Mouse (Mus musculus) hematopoietic stem cell, adult 5-6 weeks (primary cell): ENCODE data around the gene Map3k13. TPM values are rescaled to one million over a fixed set of nuclear protein-coding genes. Genes with fewer than 3 reads are reported as not detected.

Source experiments
- ATAC-seq, 2 experiments: fragments of 125-278 bp in 1 of 2; replicated peaks in 1 of 2; 2 replicates each; pipeline ENCODE4 v1.8.0; 2016 to 2017; ENCODE audit warnings: inconsistent platforms in 2 of 2, mild to moderate bottlenecking in 2 of 2, moderate number of reproducible peaks in 2 of 2, low read depth in 1 of 2, moderate TSS enrichment in 1 of 2; ENCODE audit not compliant: low FRiP score in 2 of 2, poor library complexity in 2 of 2, severe bottlenecking in 2 of 2, insufficient read depth in 1 of 2, low TSS enrichment in 1 of 2
- total RNA-seq: library from RNA; stranded (forward); fragments of 172-1452, 232-1000 nt; gene quantifications from 2 replicates; pipeline ENCODE4 v1.2.3, GENCODE M21; 2017

Gene Map3k13
- total RNA-seq, 1 experiment from 2014 or later: not detected

DNA sequence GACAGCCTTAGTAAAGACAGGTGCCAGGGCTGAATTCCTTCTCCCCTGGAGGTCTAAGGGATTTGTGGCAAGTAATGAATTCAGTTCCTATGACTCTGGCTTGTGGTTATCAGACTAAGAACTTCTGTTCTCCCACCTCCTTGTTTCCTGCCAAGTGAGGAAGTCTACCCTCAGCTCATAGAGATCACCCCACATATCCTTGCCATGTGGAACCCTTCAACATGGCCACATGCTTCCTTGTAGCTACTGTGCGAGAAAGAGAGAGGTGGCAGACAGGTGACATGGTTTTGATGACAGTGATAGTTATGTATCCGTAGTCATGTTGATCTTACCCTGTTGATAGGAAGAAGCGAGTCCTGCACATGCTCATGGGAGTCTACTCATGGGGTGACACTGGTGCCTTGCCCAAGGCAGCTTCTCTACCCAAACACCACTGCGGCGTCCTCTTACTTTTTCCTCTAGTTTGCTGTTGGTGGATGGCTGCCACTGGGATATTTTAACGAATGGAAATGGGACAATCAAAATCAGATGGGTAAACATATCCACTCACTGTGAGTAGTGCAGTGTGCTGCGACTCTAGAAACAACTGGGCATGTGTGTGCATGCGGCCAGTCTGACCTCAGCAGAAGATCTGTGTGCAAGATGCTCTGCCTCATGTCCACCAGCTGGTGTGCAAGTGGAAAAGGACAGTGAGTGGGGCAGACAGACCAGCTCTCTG is 40.9 kb downstream of the Map3k13 start:
- peak; percentile 26 to 49; a peak in 3 of 4 replicates for ATAC-seq

DNA sequence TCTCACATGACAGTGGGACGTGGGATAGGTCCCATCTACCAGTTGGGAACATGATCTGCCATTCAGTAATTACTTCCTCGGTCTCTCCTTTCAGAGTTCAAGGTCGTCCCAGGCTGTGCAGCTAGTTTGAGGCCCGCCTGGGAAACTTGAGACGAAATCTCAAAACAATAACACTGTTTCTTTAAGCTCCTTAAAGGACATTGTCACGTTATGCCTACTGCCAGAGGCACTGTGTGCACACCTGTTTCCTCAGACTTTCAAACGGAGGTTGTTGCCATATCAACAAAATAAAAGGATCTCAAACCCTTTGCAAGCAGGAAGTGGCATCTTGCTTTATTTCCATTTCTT is 41.4 kb downstream of the Map3k13 start:
- peak; percentile 31 to 60; a peak in 2 of 4 replicates for ATAC-seq

DNA sequence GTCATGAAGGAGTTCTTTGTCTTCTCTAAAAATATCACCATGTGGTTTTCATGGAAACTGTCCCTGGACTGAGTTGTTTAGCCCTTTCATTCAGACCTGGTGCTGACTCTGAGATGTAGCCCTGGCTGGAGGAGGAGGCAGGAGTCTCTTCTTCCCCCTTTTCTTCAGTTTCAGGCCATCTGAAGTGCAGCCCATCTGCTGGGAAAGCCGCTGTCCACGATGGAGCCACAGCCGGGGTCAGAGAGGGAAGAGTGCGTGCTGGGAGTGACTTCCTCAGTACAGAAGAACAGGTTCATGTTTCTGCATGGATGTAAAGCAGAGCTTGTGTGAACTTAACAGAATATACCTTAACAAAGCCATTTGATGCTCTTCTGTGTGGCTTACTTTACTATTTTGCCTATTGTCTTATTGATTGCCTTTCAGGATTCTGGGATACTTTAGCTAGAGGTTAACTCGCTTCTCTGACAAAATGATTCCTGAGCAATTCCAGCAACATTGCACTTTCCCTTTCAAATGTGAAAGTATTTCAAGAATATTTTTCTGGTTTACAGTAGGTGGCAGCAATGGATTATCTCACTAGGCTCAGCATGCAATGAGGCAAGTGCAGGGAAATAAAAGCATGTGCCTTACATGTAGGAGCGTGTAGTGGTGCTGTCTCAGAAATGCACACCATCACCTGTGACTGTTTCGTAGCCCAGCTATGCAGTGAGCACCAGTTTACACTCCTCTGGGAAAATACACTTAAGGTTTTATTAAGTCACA is 42.3 kb downstream of the Map3k13 start:
- peak; percentile 52 to 67; a peak in 3 of 4 replicates for ATAC-seq

DNA sequence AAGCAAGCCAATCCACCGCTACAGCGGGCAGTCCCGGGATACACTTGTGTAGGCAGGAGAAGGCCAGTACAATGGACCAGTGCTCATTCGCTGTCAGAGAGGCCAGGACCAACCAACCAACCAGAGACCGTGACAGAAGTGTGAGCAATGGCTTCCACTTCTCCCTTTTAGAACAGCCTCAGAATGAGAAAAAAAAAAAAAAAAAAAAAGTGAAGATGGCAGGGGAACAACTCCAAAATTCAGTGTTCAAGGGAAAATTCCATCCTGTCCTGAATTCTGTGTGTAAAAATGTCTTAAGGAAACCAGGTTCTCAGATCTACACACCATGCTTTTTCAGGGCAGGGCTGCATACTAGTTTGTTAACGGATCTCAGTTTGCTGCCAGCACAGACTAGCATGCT is 43.5 kb downstream of the Map3k13 start:
- ATAC-seq: no peak

DNA sequence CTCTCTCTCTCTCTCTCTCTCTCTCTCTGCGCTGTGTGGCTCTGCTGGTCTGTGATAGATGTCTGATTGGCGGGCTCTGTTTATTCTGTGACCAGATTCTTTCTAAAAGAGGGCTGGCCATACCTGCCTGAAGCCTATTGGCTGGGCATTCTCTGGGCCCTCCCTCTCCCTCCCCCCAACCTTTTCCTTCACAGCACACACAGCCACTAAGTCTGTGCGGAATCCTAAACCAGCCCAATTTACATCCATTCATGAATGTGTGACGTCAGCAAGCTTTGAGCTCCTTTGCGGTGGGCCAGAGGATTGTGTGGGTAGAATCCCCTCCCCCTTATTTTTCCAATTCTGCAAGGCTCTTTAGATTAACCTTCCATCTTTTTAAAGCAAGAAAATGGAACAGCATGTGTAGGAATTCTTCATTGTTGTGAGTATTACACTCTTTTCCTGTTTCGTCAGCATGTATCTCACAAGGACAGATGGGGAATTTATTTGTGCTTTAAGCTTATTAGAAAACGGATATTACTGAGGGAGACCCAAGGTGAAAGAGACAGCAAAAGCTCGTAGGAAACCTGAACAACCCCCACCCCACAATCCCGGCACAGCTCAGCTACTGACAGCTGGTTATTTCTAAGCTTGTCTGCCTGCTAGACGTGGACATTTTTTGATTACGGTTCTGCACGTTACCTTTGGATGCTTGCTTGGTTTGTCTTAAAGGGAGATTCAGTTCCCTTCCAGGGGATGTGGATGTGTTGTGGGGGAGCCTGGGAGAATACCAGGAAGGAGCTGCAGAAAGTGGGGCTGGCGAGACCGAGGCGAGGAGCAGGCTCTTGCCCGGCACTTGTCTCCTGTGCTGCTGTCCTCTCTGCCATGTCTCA is 51.9 kb downstream of the Map3k13 start:
- ATAC-seq: peak; percentile 78 to 90

DNA sequence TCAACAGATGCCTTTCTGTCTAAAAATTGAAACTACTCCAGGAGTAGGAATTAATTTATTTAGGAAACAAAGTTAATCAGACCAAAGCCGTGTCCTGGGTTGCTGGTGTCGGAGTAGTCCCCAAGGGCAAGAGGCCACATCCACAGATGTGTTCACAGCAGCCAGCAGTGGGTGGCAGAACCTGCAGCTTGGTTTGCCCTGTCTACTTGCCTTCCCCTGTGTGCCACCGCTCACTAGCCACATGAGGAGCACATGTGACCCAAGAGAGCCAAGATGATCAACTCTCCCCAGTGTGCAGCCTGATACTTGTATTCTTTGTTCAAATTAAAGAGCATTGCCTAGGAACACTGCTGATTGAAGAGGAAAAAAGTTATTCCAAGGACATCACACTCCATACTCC is 54.3 kb downstream of the Map3k13 start:
- no peak for ATAC-seq

DNA sequence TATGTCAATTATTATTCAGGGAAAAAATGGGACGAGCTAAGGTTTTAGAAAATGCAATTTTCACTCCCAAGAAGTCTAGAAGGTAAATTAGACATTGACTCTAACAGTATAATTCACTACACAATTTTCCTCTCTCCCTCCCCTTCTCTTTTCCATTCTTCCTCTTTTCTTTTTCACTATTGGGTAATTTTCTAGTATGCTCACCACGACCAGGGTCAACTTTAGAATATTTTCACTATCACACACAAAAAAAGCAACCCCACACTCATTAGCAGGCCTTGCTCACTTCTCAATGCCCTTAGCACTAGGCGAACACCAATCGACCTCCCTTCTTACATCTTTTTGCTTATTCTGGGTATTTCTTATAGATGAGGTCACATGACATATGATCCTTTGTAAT is 54.7 kb downstream of the Map3k13 start:
- ATAC-seq: no peak

DNA sequence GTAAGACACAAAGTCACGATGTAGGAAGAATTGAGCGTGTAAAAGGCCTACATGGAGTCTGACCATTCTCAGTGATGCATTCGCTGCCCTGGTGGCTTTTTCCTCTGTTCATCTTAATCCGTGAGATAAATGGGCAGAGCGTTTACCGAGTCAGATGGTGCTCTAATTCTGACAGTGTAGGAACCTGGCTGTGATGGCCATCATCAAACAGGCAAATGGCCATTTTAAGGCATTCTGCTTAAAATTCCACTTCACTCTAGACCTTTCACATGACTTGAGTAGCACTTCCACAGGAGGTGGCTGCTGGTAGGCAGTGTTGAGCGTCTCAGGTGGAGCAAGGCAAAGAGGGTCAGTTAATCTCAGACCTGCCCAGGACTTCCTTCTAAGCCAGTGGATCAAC is 58.2 kb downstream of the Map3k13 start:
- no peak for ATAC-seq

DNA sequence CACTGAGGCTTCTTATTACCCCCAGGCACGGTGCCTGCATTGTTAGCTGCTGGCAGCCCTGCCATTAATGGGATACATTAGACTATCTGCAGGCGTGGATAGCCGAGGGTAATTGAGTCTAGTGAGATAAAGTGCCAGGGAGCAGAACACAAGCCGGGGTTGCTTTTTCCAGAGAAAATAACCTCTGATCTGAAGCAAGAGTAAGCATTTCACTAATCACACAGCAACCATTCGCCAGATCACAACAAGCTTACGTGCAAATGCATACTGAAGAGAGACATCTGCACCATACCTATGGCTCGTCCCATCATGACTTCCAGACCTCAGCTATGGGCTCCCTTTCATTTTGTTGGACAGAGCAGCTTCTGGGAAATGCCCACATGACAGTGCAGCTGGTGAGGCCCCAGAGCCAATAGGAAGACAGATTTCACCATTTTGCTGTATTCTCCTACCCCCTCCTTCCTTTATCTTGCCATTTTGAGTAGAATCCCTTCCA is 59.3 kb downstream of the Map3k13 start:
- no peak for ATAC-seq

DNA sequence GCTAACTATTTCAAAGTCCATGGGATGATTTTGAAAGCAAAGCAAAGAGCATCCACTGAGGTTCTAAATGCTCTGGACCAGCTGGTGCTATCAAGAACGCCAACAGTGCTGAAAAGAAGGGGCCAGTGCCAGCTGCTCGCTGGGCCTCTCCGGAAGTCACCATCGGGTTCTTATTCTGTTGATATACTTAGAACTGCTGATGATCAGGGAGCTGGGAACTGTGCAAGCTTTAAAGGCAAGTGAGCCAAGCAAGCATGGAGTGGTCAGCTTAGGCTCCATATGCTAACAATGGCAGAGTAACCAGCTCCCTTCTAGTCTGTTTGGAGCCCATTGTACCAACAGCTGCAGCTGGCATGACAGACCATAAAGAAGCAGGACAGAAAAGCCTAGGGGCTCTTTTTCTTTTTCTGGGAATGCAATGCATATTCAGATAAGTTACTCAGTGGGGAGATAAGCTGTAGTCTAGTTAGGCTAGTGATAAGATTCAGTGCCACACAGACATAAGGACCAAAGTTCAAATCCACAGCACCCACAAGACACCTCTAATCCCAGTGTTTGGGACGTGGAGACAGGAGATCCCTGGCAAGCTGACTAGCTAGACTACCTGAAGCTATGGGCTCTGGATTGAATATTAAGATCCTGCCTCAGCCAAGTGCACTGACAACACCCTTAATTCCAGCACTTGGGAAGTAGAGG is 60.6 kb downstream of the Map3k13 start:
- no peak for ATAC-seq

DNA sequence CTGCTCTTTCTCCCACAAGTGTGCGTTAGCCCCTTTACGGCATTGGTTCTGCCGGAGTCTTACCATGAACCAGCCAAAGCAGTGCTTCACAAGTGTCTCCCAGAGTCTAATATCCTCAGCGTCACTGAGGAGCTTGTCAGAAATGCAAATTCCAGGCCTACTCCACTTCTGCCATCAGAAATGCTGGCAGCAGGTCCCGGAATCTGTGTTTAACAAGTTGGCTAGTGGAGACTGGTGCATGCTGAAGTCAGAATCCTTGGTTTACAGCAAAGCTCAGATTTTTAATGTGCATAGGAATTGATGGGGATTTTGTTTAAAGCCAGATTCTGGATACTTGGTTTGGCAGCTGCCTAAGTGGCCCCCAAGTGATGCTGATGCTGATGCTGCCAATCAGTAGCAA is 62.0 kb downstream of the Map3k13 start:
- no peak for ATAC-seq

DNA sequence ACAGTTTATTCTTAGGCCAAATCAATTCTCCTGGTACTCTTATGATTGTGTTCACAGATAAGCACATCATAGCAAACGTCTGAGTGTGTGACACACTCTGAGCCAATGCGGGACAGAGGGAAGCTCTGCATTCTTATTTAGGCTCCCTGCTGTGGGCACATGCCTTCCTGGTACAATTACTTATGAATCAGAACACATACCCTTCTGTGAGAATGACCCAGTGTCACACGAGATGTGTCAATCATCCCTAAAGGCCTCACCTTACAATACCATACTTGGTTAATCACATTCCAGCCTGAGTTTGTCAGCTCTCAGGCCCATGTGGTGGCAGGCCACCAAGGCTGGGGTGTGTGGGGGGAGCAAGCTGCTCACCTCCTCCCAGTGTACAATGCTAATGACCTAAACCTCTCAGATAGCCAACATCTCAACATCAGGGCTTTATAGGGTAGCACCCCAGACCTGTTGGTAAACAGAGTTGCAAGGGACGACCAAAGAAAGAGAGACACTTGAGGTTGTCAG is 63.0 kb downstream of the Map3k13 start:
- no peak for ATAC-seq

DNA sequence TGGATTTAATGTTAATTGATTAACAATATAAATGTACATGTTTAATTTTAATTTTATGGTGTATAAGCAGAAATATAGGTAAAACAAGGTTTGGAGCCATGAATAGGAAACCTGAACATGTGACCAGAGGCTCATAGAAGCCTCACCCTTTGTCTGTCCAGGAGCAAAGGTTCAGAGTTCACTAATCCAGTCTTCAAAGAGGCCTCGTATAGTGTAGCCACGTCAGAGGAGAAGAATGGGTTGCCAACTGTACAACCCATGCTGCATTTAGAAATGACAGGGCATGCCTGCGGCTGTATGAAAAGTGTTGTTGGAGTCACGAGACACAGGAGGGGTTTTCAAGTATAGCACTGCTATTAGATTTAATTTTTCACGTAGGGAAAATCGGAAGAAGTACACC is 64.0 kb downstream of the Map3k13 start:
- no peak for ATAC-seq

DNA sequence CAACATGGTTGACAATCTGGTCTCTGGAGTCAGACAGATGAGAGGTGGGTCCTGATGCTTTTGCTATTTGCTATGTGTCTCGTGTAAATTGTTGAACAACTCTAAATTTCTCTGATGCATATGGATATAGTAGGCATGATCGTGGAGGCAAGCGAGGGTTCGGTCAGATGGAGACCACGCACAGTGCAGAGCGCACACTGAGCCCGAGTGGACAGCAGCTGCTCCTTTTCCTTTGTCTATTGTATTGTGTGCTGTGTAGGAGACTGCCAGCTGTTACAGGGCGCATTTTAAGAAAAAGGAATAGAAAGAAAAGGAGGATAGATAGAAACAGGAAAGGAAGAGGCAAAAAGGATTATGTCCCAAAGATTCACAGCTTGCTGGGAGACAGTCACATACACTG is 64.7 kb downstream of the Map3k13 start:
- no peak for ATAC-seq

DNA sequence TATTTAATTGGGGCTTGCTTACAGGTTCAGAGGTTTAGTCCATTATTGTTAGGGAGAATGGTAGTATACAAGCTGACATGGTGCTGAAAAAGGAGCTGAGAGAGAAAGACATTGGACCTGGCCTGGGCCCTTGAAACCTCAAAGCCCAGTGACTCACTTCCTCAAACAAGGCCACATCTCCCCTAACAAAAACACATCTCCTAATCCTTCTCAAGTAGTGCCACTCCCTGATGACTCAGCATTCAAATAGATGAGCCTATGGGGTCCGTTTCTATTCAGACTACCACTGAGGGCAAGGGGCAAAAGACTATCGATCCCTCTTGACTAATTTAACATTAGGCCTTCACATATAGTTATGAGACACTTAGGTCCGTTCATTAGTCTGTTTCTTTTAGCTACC is 68.3 kb downstream of the Map3k13 start:
- no peak for ATAC-seq

DNA sequence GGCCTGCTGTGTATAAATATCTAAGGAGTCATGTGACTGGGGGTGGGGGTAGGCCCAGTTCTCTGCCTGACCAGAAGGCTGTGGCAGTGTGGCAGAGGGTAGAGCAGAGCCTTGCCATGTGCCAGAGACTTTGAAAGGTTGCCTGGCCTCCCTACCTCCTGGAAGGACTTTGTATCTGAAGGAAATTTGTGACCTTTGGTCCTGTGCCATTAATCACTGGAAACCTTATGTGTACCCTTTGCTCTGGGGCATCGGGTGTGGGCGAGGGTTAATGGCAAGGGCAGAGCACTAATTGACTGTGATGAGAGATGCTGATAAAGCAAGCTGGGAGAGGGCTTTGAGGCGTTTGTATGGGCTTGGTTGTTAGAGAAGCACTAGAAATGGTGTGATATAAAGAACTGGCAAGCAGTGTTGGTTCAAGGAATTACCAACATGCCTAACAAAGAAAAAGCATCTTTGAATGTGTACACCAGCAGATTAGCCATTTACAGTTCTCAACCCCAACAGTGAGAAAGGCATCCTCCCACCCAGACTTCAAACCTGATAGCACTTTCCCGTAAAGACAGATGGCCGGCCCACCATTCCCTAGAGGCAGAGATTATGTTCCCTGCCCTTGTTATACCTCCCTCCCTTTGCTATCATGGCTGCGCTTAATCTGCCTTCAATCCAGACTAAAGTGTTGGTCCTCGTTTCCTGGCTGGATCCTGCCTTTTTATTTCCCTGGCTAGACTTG is 71.3 kb downstream of the Map3k13 start:
- ATAC-seq: no peak
